ENCODE assay signal across 8 mouse cellular contexts in the genomic region with DNA sequence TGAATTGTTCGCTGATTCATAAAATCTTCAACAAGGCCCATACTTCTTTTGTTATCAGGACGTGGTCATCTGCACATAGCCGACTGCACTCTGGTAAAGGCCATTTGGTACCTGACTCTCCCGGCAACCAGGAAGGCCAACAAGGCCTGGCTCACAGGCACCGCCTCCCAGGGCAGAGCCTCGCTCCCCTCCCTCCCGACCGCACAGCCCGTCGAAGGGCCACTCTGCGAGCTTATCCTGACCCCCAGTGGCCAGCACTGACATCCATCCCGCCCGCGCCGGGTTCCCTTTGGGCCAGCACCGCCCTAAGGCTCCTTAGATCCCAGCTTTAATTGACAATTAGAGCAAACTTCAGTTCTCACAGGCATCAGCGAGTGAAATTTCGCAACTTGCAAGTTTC.
DNase-seq lines count a peak whose midpoint lies in the region; ATAC-seq and TF ChIP-seq lines count a peak whose summit lies in the region.

No protein-coding gene starts in this region.

- peak; percentile 68 for TF ChIP-seq CTCF in C2C12 (IDR thresholded peaks at IDR 0.05; ENCODE audit: control insufficient read depth, insufficient read depth, insufficient read length)
- TF ChIP-seq CTCF in kidney, postnatal 0 days (IDR thresholded peaks at IDR 0.05; ENCODE audit: low read depth) = peak; percentile 85

- peak overlapping the region; percentile 59 for H3K9ac ChIP-seq in heart, embryonic 14.5 days (ENCODE audit: low read length)
- peak overlapping the region; percentile 44 for H3K9ac ChIP-seq in kidney, postnatal 0 days (ENCODE audit: low read depth, low read length)
- peak overlapping the region; percentile 55 for H3K9ac ChIP-seq in neural tube, embryonic 13.5 days

- peak; percentile 61 to 67 for DNase-seq in adrenal gland, postnatal 4 days (ENCODE audit: low spot score in 2 of 2)
- DNase-seq in kidney, postnatal 0 days (ENCODE audit: low spot score) = peak; percentile 95
- peak; percentile 86 to 88 for DNase-seq in lung, adult 18-20 months
- peak; percentile 68 for DNase-seq in testis, postnatal 14 days (ENCODE audit: low spot score)

- H3K4me2 ChIP-seq in heart, embryonic 14.5 days (ENCODE audit: low read length) = peak overlapping the region; percentile 69
- H3K4me2 ChIP-seq in kidney, postnatal 0 days (ENCODE audit: low read length) = peak overlapping the region; percentile 62
- peak overlapping the region; percentile 51 for H3K4me2 ChIP-seq in neural tube, embryonic 13.5 days

- 0 out of 4 replicates have a peak overlapping the region, but pooled peaks of 1 of the 2 experiments have one; percentile 5 for H3K27ac ChIP-seq in heart, embryonic 14.5 days (replicated peaks in 1 of 2; ENCODE audit: control insufficient read depth in 1 of 2, insufficient read depth in 1 of 2, low read depth in 2 of 2, low read length in 2 of 2)
- H3K27ac ChIP-seq in kidney, postnatal 0 days = peak overlapping the region; percentile 9; the same call in 1 of the 2 replicates
- H3K27ac ChIP-seq in neural tube, embryonic 13.5 days (replicated peaks) = no peak overlapping the region

- ATAC-seq in erythroid progenitor cell, adult 5-6 weeks (replicated peaks; ENCODE audit: low FRiP score, poor library complexity, severe bottlenecking) = peak; percentile 73
- ATAC-seq in heart, embryonic 14.5 days (ENCODE audit: insufficient number of reproducible peaks, insufficient read depth, low FRiP score, low read depth) = peak; percentile 91
- ATAC-seq in kidney, postnatal 0 days (replicated peaks; ENCODE audit: low FRiP score, low read depth) = peak; percentile 95
- ATAC-seq in neural tube, embryonic 13.5 days (ENCODE audit: low read depth) = peak; percentile 79

- no peak overlapping the region for H3K4me3 ChIP-seq in C2C12 (ENCODE audit: insufficient read depth, poor library complexity, severe bottlenecking)
- peak overlapping the region; percentile 40 to 53 for H3K4me3 ChIP-seq in heart, embryonic 14.5 days (ENCODE audit: control insufficient read depth in 1 of 2, insufficient read depth in 1 of 2, low read depth in 1 of 2, low read length in 2 of 2)
- H3K4me3 ChIP-seq in kidney, postnatal 0 days (replicated peaks; ENCODE audit: low read depth, low read length) = peak overlapping the region; percentile 33
- H3K4me3 ChIP-seq in neural tube, embryonic 13.5 days = peak overlapping the region; percentile 27

- H3K4me1 ChIP-seq in heart, embryonic 14.5 days (ENCODE audit: control insufficient read depth in 2 of 2, insufficient read depth in 2 of 2, low read length in 2 of 2) = peaks cover 7% of the 10 kb centered on the region in 2 experiments; a peak in 3 of 4 replicates
- H3K4me1 ChIP-seq in kidney, postnatal 0 days (replicated peaks; ENCODE audit: insufficient read depth, low read length) = no peaks in the 10 kb centered on the region; the same call in 1 of the 2 replicates
- H3K4me1 ChIP-seq in neural tube, embryonic 13.5 days (replicated peaks) = peaks cover 44% of the 10 kb centered on the region

- no peaks in the 10 kb centered on the region for H3K9me3 ChIP-seq in heart, embryonic 14.5 days (ENCODE audit: control insufficient read depth, low read length)
- no peaks in the 10 kb centered on the region for H3K9me3 ChIP-seq in kidney, postnatal 0 days (replicated peaks; ENCODE audit: low read length)
- no peaks in the 10 kb centered on the region for H3K9me3 ChIP-seq in neural tube, embryonic 13.5 days

- peaks cover 7% of the 10 kb centered on the region for H3K27me3 ChIP-seq in C2C12 (ENCODE audit: control insufficient read depth, insufficient read depth, insufficient read length)
- no peaks in the 10 kb centered on the region for H3K27me3 ChIP-seq in heart, embryonic 14.5 days (ENCODE audit: control insufficient read depth, insufficient read depth, low read length)
- H3K27me3 ChIP-seq in kidney, postnatal 0 days (ENCODE audit: insufficient read depth, low read length) = no peaks in the 10 kb centered on the region
- peaks cover 4% of the 10 kb centered on the region; the same call in 1 of the 2 replicates for H3K27me3 ChIP-seq in neural tube, embryonic 13.5 days

- H3K79me2 ChIP-seq in C2C12 (ENCODE audit: control insufficient read depth, insufficient read depth) = no peaks in the 10 kb centered on the region

- H3K79me3 ChIP-seq in C2C12 (ENCODE audit: low read depth) = no peaks in the 10 kb centered on the region

- 2% methylated on average over 18 of the region's 18 CpGs for WGBS in heart, embryonic 14.5 days
- 1% methylated on average over 18 of the region's 18 CpGs for WGBS in kidney, postnatal 0 days
- 1% methylated on average over 18 of the region's 18 CpGs for WGBS in neural tube, embryonic 13.5 days

- no peaks in the 10 kb centered on the region for H3K36me3 ChIP-seq in C2C12 (ENCODE audit: control insufficient read depth, insufficient read depth)
- H3K36me3 ChIP-seq in heart, embryonic 14.5 days (ENCODE audit: control insufficient read depth, insufficient read depth, low read length) = no peaks in the 10 kb centered on the region
- H3K36me3 ChIP-seq in kidney, postnatal 0 days (ENCODE audit: insufficient read depth, low read length) = no peaks in the 10 kb centered on the region
- no peaks in the 10 kb centered on the region for H3K36me3 ChIP-seq in neural tube, embryonic 13.5 days

- H3ac ChIP-seq in C2C12 (ENCODE audit: control insufficient read depth, insufficient read length, low read depth) = no peak overlapping the region

TF ChIP-seq in C2C12, 6 proteins besides CTCF, POLR2A, EP300 and RAD21:
- no peak for TF ChIP-seq FOSL1 (IDR thresholded peaks at IDR 0.05; ENCODE audit: insufficient read depth, low read length, poor library complexity, severe bottlenecking)
- no peak for TF ChIP-seq CEBPB (IDR thresholded peaks at IDR 0.05; ENCODE audit: low read depth)
- no peak for TF ChIP-seq USF1 (IDR thresholded peaks at IDR 0.05; ENCODE audit: low read depth)
- no peak for TF ChIP-seq MAX (IDR thresholded peaks at IDR 0.05)
- TF ChIP-seq MYOD1 (IDR thresholded peaks at IDR 0.05; ENCODE audit: control insufficient read depth, insufficient read length, low read depth) = no peak
TF ChIP-seq in C2C12: peak in this region for 0.
